Mouse (Mus musculus): Measurements from ENCODE around the gene Rspo1.

GRCm38 (mm10) chr4:124978201-124978600 lies 8.0 kb upstream of the Rspo1 start:
- TF ChIP-seq CTCF (IDR thresholded peaks at IDR 0.05; ENCODE audit: low read depth, low read length) = no peak
- no peak for TF ChIP-seq POLR2A (IDR thresholded peaks at IDR 0.05; ENCODE audit: borderline replicate concordance, low read depth, low read length)

Data from bone marrow macrophage, adult 2 months (primary cell).